Mouse (Mus musculus): Measurements from ENCODE around the gene Cckbr. TPM values are rescaled to one million over a fixed set of nuclear protein-coding genes. Genes with fewer than 3 reads are reported as not detected.

The Cckbr gene
- total RNA-seq (2015; ENCODE audit: low replicate concordance) (not detected in 2 replicates), total RNA-seq (2017; ENCODE audit: low replicate concordance) (not detected in 2 replicates)

GRCm38 (mm10) chr7:105425424-105426043, at the start of gene Cckbr:
Cckbr (plus strand) TSS chr7:105425731.
- ATAC-seq (replicated peaks; ENCODE audit: low FRiP score, poor library complexity, severe bottlenecking), result no peak

- ATAC-seq (replicated peaks; ENCODE audit: low FRiP score, poor library complexity, severe bottlenecking), result no peak
Observed at GRCm38 (mm10) chr7:105380329-105380728, 45.2 kb upstream of the Cckbr start.

- ATAC-seq (replicated peaks; ENCODE audit: low FRiP score, poor library complexity, severe bottlenecking), result no peak
Observed at GRCm38 (mm10) chr7:105387696-105388095, 37.8 kb upstream of the Cckbr start.

- ATAC-seq (replicated peaks; ENCODE audit: low FRiP score, poor library complexity, severe bottlenecking), result no peak
Observed at GRCm38 (mm10) chr7:105390236-105390635, 35.3 kb upstream of the Cckbr start.

- ATAC-seq (replicated peaks; ENCODE audit: low FRiP score, poor library complexity, severe bottlenecking), result no peak
Observed at GRCm38 (mm10) chr7:105394606-105395005, 30.9 kb upstream of the Cckbr start.

- ATAC-seq (replicated peaks; ENCODE audit: low FRiP score, poor library complexity, severe bottlenecking), result no peak
Observed at GRCm38 (mm10) chr7:105395131-105395820, 30.3 kb upstream of the Cckbr start.

GRCm38 (mm10) chr7:105396126-105396525, 29.4 kb upstream of the Cckbr start:
- no peak for ATAC-seq (replicated peaks; ENCODE audit: low FRiP score, poor library complexity, severe bottlenecking)

- no peak for ATAC-seq (replicated peaks; ENCODE audit: low FRiP score, poor library complexity, severe bottlenecking)
Observed at GRCm38 (mm10) chr7:105399058-105399934, 26.2 kb upstream of the Cckbr start.

GRCm38 (mm10) chr7:105399935-105400624, 25.5 kb upstream of the Cckbr start, which contains the start of gene Fam160a2:
Fam160a2 (minus strand) TSS chr7:105400054.
- peak; percentile 92 for ATAC-seq (replicated peaks; ENCODE audit: low FRiP score, poor library complexity, severe bottlenecking)

- no peak for ATAC-seq (replicated peaks; ENCODE audit: low FRiP score, poor library complexity, severe bottlenecking)
Observed at GRCm38 (mm10) chr7:105404268-105404667, 21.3 kb upstream of the Cckbr start, which contains the start of gene Cnga4. Cnga4 (plus strand) TSS chr7:105404568.

GRCm38 (mm10) chr7:105406322-105406721, 19.2 kb upstream of the Cckbr start:
- no peak for ATAC-seq (replicated peaks; ENCODE audit: low FRiP score, poor library complexity, severe bottlenecking)

GRCm38 (mm10) chr7:105411874-105412632, 13.5 kb upstream of the Cckbr start:
- ATAC-seq (replicated peaks; ENCODE audit: low FRiP score, poor library complexity, severe bottlenecking), result peak; percentile 76

GRCm38 (mm10) chr7:105414385-105414784, 11.1 kb upstream of the Cckbr start:
- ATAC-seq (replicated peaks; ENCODE audit: low FRiP score, poor library complexity, severe bottlenecking), result no peak

- no peak for ATAC-seq (replicated peaks; ENCODE audit: low FRiP score, poor library complexity, severe bottlenecking)
Observed at GRCm38 (mm10) chr7:105416529-105416928, 9.0 kb upstream of the Cckbr start.

GRCm38 (mm10) chr7:105418106-105418505, 7.4 kb upstream of the Cckbr start:
- ATAC-seq (replicated peaks; ENCODE audit: low FRiP score, poor library complexity, severe bottlenecking), result no peak

- ATAC-seq (replicated peaks; ENCODE audit: low FRiP score, poor library complexity, severe bottlenecking), result no peak
Observed at GRCm38 (mm10) chr7:105420903-105421302, 4.6 kb upstream of the Cckbr start.

- no peak for ATAC-seq (replicated peaks; ENCODE audit: low FRiP score, poor library complexity, severe bottlenecking)
Observed at GRCm38 (mm10) chr7:105424368-105424767, 1.2 kb upstream of the Cckbr start.

- ATAC-seq (replicated peaks; ENCODE audit: low FRiP score, poor library complexity, severe bottlenecking), result no peak
Observed at GRCm38 (mm10) chr7:105426051-105426450, 520 bp downstream of the Cckbr start.

- ATAC-seq (replicated peaks; ENCODE audit: low FRiP score, poor library complexity, severe bottlenecking), result no peak
Observed at GRCm38 (mm10) chr7:105432058-105432457, 6.5 kb downstream of the Cckbr start.

All from erythroid progenitor cell, adult 5-6 weeks (primary cell).